Mouse (Mus musculus): ENCODE data around the gene Ppm1e. TPM values are rescaled to one million over a fixed set of nuclear protein-coding genes. Genes with fewer than 3 reads are reported as not detected.
"Not testable (repeated sequence)": the region's sequence is repeated elsewhere in the genome, so short reads cannot be mapped to it uniquely, and the experiment has no call there.

Gene Ppm1e
- polyA plus RNA-seq, 1 experiment from 2014 or later: 40.7 TPM

DNA sequence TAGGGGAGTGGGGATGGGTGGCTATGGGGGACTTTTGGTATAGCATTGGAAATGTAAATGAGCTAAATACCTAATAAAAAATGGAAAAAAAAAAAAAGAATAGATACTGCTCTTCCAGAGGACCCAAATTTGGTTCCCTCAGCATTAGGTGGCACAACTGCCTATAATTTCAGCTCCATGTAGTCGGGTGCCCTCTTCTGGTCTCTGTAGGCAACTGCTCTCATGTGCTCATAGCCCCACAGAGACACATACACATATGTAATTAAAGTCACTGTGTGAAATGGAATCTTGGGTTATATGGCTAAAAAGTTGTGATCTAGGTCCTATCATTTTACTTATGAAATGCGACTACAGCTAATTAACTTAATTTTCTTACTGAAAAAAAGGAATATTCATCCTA lies 90.0 kb downstream of the Ppm1e start:
- Histone ChIP-seq H3K27me3 (ENCODE audit: control insufficient read depth, insufficient read depth, low read length) (no peaks in the 10 kb centered on the region), H3K4me3 (replicated peaks; ENCODE audit: low read length) (no peak overlapping the region), H3K36me3 (replicated peaks; ENCODE audit: control insufficient read depth, insufficient read depth) (no peaks in the 10 kb centered on the region), H3K9ac (no peak overlapping the region), H3K4me1 (replicated peaks; ENCODE audit: control insufficient read depth, insufficient read depth, low read length) (peaks cover 15% of the 10 kb centered on the region), H3K27ac (no peak overlapping the region), H3K4me2 (replicated peaks) (no peak overlapping the region), H3K9me3 (ENCODE audit: control insufficient read depth, low read length) (no peaks in the 10 kb centered on the region)
- no peak for ATAC-seq (ENCODE audit: low FRiP score)
- 91% methylated on average over 2 of the region's 2 CpGs for WGBS
- no peak for DNase-seq (ENCODE audit: low spot score)

DNA sequence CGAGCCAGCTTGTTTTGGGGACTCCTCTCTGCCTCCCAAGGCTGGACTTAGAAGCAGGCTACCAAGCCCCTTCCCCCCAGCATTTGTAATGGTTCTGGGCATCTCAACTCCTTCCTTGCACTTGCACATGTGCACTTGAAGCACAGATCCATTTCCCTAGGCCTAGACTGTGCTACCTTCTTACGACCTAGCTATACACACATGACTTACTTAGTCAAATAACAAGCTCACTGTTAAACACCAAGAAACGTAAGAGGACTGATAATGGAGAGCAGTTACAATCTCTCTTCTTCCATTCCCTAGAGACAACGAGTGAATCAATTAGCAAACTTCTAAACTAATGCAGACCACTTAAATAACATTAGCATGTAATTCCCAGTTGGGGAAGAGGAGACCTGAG lies 92.6 kb downstream of the Ppm1e start:
- H3K27ac ChIP-seq: no peak overlapping the region
- H3K27me3 ChIP-seq (ENCODE audit: control insufficient read depth, insufficient read depth, low read length): no peaks in the 10 kb centered on the region
- no peaks in the 10 kb centered on the region for H3K36me3 ChIP-seq (replicated peaks; ENCODE audit: control insufficient read depth, insufficient read depth)
- peaks cover 20% of the 10 kb centered on the region for H3K4me1 ChIP-seq (replicated peaks; ENCODE audit: control insufficient read depth, insufficient read depth, low read length)
- no peak overlapping the region for H3K4me3 ChIP-seq (replicated peaks; ENCODE audit: low read length)
- no peak for DNase-seq (ENCODE audit: low spot score)
- 73% methylated on average over 4 of the region's 4 CpGs for WGBS
- no peak overlapping the region for H3K4me2 ChIP-seq (replicated peaks)
- ATAC-seq (ENCODE audit: low FRiP score): no peak
- H3K9ac ChIP-seq: no peak overlapping the region
- H3K9me3 ChIP-seq (ENCODE audit: control insufficient read depth, low read length): no peaks in the 10 kb centered on the region

DNA sequence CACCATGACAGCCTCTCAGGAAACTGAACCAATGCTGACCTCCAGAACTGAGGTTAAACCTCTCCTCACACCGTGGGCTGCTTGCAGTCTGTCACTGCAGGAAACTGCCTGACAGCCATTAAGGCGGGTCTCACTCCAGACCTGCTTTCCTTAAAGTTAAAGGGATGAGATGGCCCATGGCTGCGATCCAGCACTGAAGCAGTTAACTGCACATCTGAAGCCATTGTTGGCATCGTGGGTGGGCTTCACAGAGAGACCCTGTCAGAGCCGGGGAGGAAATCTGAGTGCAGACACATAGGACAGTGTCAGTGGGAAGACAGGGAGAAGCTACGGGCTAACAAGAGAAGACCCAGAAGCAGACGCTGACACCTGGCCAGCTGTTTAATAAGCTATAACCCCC lies 94.9 kb downstream of the Ppm1e start:
- no peak for DNase-seq (ENCODE audit: low spot score)
- WGBS: 22% methylated on average over 7 of the region's 7 CpGs
- no peaks in the 10 kb centered on the region for H3K9me3 ChIP-seq (ENCODE audit: control insufficient read depth, low read length)

DNA sequence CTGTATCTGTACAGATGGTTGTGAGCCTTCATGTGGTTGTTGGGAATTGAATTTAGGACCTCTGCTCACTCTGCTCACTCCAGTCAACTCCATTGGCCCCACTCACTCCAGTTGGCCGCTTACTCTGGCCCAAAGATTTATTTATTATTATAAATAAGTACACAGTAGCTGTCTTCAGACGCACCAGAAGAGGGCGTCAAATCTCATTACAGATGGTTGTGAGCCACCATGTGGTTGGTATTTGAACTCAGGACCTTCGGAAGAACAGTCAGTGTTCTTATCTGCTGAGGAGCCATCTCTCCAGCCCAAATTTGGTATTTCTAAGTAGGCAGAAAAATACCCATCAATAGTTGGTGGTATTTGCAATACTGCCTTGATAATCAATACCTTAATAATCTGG lies 97.1 kb downstream of the Ppm1e start:
- H3K36me3 ChIP-seq (replicated peaks; ENCODE audit: control insufficient read depth, insufficient read depth); H3K4me1 ChIP-seq (replicated peaks; ENCODE audit: control insufficient read depth, insufficient read depth, low read length): not testable (repeated sequence)

More for the DNA sequence above, 94.9 kb downstream of the Ppm1e start:
- no peak for ATAC-seq (ENCODE audit: low FRiP score)
- Histone ChIP-seq H3K4me3 (replicated peaks; ENCODE audit: low read length) (no peak overlapping the region), H3K9ac (0 out of 2 replicates have a peak overlapping the region, but pooled peaks have one; percentile 19), H3K4me1 (replicated peaks; ENCODE audit: control insufficient read depth, insufficient read depth, low read length) (peaks cover 10% of the 10 kb centered on the region), H3K36me3 (replicated peaks; ENCODE audit: control insufficient read depth, insufficient read depth) (no peaks in the 10 kb centered on the region), H3K27me3 (ENCODE audit: control insufficient read depth, insufficient read depth, low read length) (no peaks in the 10 kb centered on the region), H3K4me2 (replicated peaks) (no peak overlapping the region), H3K27ac (no peak overlapping the region)

DNA sequence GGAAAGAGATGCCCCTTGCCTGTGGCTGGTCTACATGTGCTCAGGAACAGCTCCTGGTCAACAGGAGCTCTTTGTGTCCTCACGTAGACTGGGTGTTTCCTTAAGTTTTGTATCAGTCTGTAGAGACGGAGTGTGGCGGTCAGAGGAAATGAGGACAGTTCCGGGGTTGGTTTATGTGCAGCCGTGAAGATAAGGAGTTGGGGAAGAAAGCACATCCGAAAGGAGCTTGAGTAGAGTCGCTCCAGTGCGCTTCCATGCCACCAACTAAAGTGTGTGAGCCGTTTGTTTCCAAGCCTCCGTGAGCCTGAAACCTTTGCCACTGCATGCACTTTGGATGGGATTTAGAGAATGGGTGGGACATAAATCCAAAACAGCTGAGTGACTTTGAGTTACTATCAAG lies 99.0 kb downstream of the Ppm1e start:
- H3K36me3 ChIP-seq (replicated peaks; ENCODE audit: control insufficient read depth, insufficient read depth): no peaks in the 10 kb centered on the region
- H3K9ac ChIP-seq: no peak overlapping the region
- no peaks in the 10 kb centered on the region for H3K27me3 ChIP-seq (ENCODE audit: control insufficient read depth, insufficient read depth, low read length)
- no peak overlapping the region for H3K27ac ChIP-seq
- peaks cover 10% of the 10 kb centered on the region for H3K4me1 ChIP-seq (replicated peaks; ENCODE audit: control insufficient read depth, insufficient read depth, low read length)
- WGBS: 88% methylated on average over 10 of the region's 10 CpGs
- no peak overlapping the region for H3K4me2 ChIP-seq (replicated peaks)
- ATAC-seq (ENCODE audit: low FRiP score): no peak
- DNase-seq (ENCODE audit: low spot score): no peak
- no peaks in the 10 kb centered on the region for H3K9me3 ChIP-seq (ENCODE audit: control insufficient read depth, low read length)
- H3K4me3 ChIP-seq (replicated peaks; ENCODE audit: low read length): no peak overlapping the region

More for the DNA sequence above, 97.1 kb downstream of the Ppm1e start:
- H3K9me3 ChIP-seq (ENCODE audit: control insufficient read depth, low read length); H3K4me2 ChIP-seq (replicated peaks); H3K4me3 ChIP-seq (replicated peaks; ENCODE audit: low read length); H3K27me3 ChIP-seq (ENCODE audit: control insufficient read depth, insufficient read depth, low read length); ATAC-seq (ENCODE audit: low FRiP score); DNase-seq (ENCODE audit: low spot score); H3K27ac ChIP-seq; H3K9ac ChIP-seq: not testable (repeated sequence)
- WGBS: 76% methylated on average over 4 of the region's 4 CpGs

DNA sequence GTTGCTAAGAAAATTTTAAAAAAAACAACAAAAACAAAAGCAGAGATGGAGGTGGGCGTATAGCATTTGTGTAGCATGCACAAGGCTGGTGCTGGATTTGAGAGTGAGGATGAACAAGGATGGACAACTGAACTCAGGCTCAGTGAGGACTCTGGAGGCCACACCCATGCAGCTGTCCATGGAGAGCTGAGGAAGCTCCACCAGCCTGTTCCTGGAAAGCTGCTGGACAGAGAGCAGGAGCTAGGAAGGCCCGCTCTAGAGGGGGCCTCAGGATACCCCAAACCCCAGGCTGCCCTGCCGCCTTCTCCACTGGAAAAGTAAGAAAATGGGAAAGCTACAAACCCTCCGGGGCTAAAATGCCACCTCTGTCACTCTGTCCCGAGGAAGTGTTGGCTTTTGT lies 101.5 kb downstream of the Ppm1e start:
- 94% methylated on average over 5 of the region's 5 CpGs for WGBS
- DNase-seq (ENCODE audit: low spot score) (no peak), ATAC-seq (ENCODE audit: low FRiP score) (no peak)
- Histone ChIP-seq H3K27me3 (ENCODE audit: control insufficient read depth, insufficient read depth, low read length) (no peaks in the 10 kb centered on the region), H3K27ac (no peak overlapping the region), H3K4me2 (replicated peaks) (no peak overlapping the region), H3K4me3 (replicated peaks; ENCODE audit: low read length) (no peak overlapping the region), H3K9me3 (ENCODE audit: control insufficient read depth, low read length) (no peaks in the 10 kb centered on the region), H3K36me3 (replicated peaks; ENCODE audit: control insufficient read depth, insufficient read depth) (no peaks in the 10 kb centered on the region), H3K4me1 (replicated peaks; ENCODE audit: control insufficient read depth, insufficient read depth, low read length) (peaks cover 4% of the 10 kb centered on the region; the same call in 1 of the 2 replicates), H3K9ac (no peak overlapping the region)

DNA sequence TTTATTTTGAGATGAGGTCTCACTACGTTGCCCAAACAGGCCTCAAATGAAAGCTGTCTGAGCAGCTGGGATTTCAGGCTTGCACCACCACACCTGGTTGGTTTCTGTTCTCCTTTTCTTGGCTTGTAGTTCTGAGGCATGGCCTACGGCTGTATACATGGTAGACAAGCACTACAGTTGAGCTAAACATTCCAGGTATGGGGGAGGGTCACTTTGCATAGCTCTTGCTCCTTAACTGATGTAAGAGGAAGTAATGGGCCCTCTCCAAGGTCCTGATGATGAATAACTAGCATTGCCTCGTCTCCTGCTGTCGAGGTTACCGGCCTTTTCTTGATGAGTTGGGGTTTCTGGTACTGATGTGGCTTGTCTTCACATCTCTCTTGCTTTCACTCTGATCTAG lies 104.7 kb downstream of the Ppm1e start:
- Histone ChIP-seq H3K27ac (peak overlapping the region; percentile 20; the same call in 1 of the 2 replicates), H3K4me2 (replicated peaks) (no peak overlapping the region), H3K27me3 (ENCODE audit: control insufficient read depth, insufficient read depth, low read length) (no peaks in the 10 kb centered on the region), H3K4me1 (replicated peaks; ENCODE audit: control insufficient read depth, insufficient read depth, low read length) (peaks cover 4% of the 10 kb centered on the region; the same call in 1 of the 2 replicates), H3K36me3 (replicated peaks; ENCODE audit: control insufficient read depth, insufficient read depth) (no peaks in the 10 kb centered on the region), H3K9ac (no peak overlapping the region), H3K4me3 (replicated peaks; ENCODE audit: low read length) (no peak overlapping the region), H3K9me3 (ENCODE audit: control insufficient read depth, low read length) (no peaks in the 10 kb centered on the region)
- 68% methylated on average over 5 of the region's 5 CpGs for WGBS
- no peak for ATAC-seq (ENCODE audit: low FRiP score)
- no peak for DNase-seq (ENCODE audit: low spot score)

DNA sequence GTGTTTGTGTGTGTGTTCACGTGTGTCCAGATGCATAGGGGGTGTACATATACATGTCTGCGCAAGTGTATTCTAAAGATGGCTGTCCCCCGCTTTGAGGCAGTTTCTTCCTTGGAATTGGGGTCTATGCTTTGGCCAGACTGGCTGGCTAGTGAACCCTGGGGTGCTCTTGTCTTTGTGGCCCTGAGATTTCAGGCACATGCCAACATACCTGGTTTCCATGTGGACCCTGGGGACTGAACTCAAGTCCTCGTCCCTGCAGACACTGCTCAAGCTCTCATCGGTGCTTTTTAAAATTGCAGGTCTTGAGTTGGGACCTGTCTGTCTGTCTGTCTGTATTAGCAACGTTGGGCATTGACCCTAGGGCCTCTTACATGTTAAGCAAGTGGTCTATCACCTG lies 105.5 kb downstream of the Ppm1e start:
- no peak overlapping the region for H3K4me3 ChIP-seq (replicated peaks; ENCODE audit: low read length)
- peaks cover 4% of the 10 kb centered on the region; the same call in 1 of the 2 replicates for H3K4me1 ChIP-seq (replicated peaks; ENCODE audit: control insufficient read depth, insufficient read depth, low read length)
- 92% methylated on average over 6 of the region's 6 CpGs for whole genome bisulfite sequencing
- no peak overlapping the region for H3K27ac ChIP-seq
- H3K4me2 ChIP-seq (replicated peaks): no peak overlapping the region
- DNase-seq (ENCODE audit: low spot score) (no peak), ATAC-seq (ENCODE audit: low FRiP score) (no peak)
- H3K27me3 ChIP-seq (ENCODE audit: control insufficient read depth, insufficient read depth, low read length): no peaks in the 10 kb centered on the region
- no peaks in the 10 kb centered on the region for H3K9me3 ChIP-seq (ENCODE audit: control insufficient read depth, low read length)
- H3K9ac ChIP-seq: no peak overlapping the region
- no peaks in the 10 kb centered on the region for H3K36me3 ChIP-seq (replicated peaks; ENCODE audit: control insufficient read depth, insufficient read depth)

DNA sequence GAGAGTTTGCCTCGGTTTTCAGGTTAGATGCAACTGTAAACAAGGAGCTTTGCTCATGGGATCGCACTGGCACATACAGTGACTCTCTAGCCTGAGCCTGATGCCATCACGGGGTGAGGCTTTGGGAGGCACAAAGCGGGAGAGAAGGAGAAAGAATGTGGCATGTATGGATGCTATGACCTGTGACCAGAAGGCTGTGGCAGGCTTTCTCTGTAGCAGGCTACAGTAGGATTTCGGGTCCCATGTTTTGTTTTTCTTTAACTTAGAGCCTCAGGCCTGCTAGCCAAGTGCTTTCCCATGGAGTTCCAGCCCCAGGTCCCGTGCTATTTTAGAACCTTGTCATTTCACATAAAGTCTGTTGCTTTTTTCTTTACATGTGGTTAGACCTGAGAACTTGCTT lies 108.7 kb downstream of the Ppm1e start:
- H3K27ac ChIP-seq: no peak overlapping the region
- no peaks in the 10 kb centered on the region for H3K27me3 ChIP-seq (ENCODE audit: control insufficient read depth, insufficient read depth, low read length)
- no peaks in the 10 kb centered on the region for H3K36me3 ChIP-seq (replicated peaks; ENCODE audit: control insufficient read depth, insufficient read depth)
- ATAC-seq (ENCODE audit: low FRiP score) (no peak), DNase-seq (ENCODE audit: low spot score) (no peak)
- H3K9me3 ChIP-seq (ENCODE audit: control insufficient read depth, low read length): no peaks in the 10 kb centered on the region
- no peak overlapping the region for H3K9ac ChIP-seq
- peaks cover 4% of the 10 kb centered on the region; the same call in 1 of the 2 replicates for H3K4me1 ChIP-seq (replicated peaks; ENCODE audit: control insufficient read depth, insufficient read depth, low read length)
- no peak overlapping the region for H3K4me2 ChIP-seq (replicated peaks)
- no peak overlapping the region for H3K4me3 ChIP-seq (replicated peaks; ENCODE audit: low read length)
- 80% methylated on average over 6 of the region's 6 CpGs for WGBS

DNA sequence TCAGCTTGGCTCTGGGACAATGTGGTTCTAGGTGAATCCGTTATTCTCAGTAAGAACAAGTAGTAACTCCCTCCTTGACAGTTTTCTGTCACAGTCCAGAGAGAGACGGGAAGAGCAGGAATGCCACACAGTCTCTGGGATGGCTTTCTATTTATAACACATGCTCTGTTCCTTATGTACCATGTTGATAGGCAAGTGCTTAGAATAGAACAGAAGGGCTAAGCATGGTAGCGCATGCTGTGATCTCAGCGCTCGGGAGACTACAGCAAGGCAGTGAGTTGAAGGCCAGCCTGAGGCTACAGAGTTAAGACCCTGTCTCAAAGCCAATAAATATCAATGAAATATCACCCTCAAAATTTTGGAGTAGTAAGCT lies 111.3 kb downstream of the Ppm1e start:
- no peaks in the 10 kb centered on the region for H3K27me3 ChIP-seq (ENCODE audit: control insufficient read depth, insufficient read depth, low read length)
- no peak overlapping the region for H3K9ac ChIP-seq
- H3K36me3 ChIP-seq (replicated peaks; ENCODE audit: control insufficient read depth, insufficient read depth): peaks cover 3% of the 10 kb centered on the region; the same call in 1 of the 2 replicates
- no peak overlapping the region for H3K27ac ChIP-seq
- DNase-seq (ENCODE audit: low spot score) (no peak), ATAC-seq (ENCODE audit: low FRiP score) (no peak)
- H3K4me2 ChIP-seq (replicated peaks): no peak overlapping the region
- WGBS: 66% methylated on average over 5 of the region's 5 CpGs
- H3K4me1 ChIP-seq (replicated peaks; ENCODE audit: control insufficient read depth, insufficient read depth, low read length): no peaks in the 10 kb centered on the region; the same call in 1 of the 2 replicates
- no peak overlapping the region for H3K4me3 ChIP-seq (replicated peaks; ENCODE audit: low read length)
- H3K9me3 ChIP-seq (ENCODE audit: control insufficient read depth, low read length): no peaks in the 10 kb centered on the region
